Mouse (Mus musculus): ENCODE measurements around the gene Slc44a3.

The Slc44a3 gene

GRCm38 (mm10) chr3:121462782-121463181 lies 69.4 kb downstream of the Slc44a3 start:
- in situ Hi-C loops (cut with MboI, MseI), result no loop called here

- in situ Hi-C loops (cut with MboI, MseI), result no loop called here
These were observed 70.7 kb downstream of the Slc44a3 start for GRCm38 (mm10) chr3:121461477-121461876.

DNA sequence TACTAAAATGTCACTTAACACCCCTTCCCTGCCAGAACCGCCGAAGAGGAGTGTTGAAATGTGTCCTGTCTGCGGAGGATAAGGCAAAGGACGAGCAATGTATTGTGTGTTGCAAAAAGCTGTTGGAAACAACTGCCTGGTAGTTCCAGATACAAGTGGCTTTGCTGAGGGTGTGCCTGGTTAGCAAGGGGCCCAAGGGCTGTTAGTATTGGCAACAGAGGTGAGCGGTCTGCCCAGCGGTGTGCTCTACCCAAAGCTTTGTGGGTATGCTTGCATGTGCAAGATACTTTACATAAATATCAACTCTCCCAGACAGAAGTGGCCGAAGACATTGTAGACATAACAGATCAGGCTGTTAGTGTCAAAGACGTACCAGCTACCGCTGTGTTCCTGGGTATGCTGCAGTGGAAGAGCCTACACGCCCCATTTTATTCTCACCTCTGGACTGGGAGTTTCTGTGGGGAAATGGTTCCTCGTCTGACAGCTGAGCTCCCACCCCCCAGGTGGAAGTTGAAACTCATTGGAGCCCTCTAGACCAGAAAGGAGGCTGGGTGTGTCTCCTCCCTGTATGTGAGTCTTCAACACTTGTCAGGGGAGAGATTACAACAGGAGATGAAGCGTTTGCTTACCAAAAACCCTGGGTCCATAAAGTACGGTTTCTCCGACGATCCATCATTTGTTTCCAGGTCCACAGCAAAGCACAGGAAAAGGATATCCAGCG lies 71.6 kb downstream of the Slc44a3 start:
- in situ Hi-C loops (cut with MboI, MseI), result no loop called here

GRCm38 (mm10) chr3:121458545-121459492 lies 73.4 kb downstream of the Slc44a3 start:
- in situ Hi-C loops (cut with MboI, MseI), result no loop called here

GRCm38 (mm10) chr3:121451404-121451803 lies 80.8 kb downstream of the Slc44a3 start:
- in situ Hi-C loops (cut with MboI, MseI), result no loop called here

DNA sequence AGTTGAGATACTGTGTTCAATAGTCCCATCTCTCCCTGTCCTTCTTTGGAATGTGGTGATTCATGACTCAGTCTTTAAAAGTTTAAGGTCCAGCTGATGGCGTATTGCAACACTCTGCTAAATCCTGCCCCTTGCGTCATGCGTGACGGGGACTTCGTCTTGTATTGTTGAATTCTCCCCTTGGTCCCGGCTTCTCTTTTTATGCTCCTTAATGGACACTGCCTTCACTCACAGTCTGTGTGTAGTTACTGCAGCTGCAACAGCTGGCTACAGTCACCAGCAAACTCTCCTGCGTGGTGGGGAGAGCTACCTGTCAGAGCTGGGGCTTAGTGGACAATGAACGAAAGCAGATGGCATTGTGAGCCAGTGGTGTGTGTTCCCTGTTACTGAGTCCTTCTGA lies 82.7 kb downstream of the Slc44a3 start:
- in situ Hi-C loops (cut with MboI, MseI), result loop anchor here (25.0 kb wide), 1 partner anchor 1662 kb away; the partner anchor contains the start of gene Ptbp2

DNA sequence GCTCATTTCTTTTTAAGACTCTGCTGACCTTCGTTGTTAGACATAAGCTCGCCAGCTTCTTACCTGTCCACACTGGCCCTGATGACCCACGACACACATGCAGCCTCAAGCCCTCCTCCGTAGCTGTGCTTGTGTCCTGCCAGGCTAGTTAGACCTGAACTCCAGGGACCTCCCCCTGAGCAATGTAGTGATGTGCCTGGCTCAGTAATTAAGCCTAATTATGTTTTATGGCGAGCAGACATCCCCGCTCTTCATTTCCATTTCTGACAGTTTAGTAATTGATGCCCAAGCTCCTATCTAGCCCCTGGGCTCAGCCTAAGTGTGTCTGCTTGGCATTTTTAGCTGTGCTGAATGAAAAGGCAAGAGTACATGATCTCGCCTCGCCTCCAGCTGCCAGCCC lies 83.6 kb downstream of the Slc44a3 start:
- in situ Hi-C loops (cut with MboI, MseI), result loop anchor here (25.0 kb wide), 1 partner anchor 1661 kb away; the partner anchor contains the start of gene Ptbp2

GRCm38 (mm10) chr3:121448029-121448468 lies 84.2 kb downstream of the Slc44a3 start:
- in situ Hi-C loops (cut with MboI, MseI), result loop anchor here (25.0 kb wide), 1 partner anchor 1661 kb away; the partner anchor contains the start of gene Ptbp2

GRCm38 (mm10) chr3:121446454-121446853 lies 85.8 kb downstream of the Slc44a3 start:
- in situ Hi-C loops (cut with MboI, MseI), result loop anchor here (25.0 kb wide), 1 partner anchor 1659 kb away; the partner anchor contains the start of gene Ptbp2

- in situ Hi-C loops (cut with MboI, MseI), result loop anchor here (25.0 kb wide), 1 partner anchor 1657 kb away; the partner anchor contains the start of gene Ptbp2
These were observed 87.8 kb downstream of the Slc44a3 start for GRCm38 (mm10) chr3:121444414-121444813.

DNA sequence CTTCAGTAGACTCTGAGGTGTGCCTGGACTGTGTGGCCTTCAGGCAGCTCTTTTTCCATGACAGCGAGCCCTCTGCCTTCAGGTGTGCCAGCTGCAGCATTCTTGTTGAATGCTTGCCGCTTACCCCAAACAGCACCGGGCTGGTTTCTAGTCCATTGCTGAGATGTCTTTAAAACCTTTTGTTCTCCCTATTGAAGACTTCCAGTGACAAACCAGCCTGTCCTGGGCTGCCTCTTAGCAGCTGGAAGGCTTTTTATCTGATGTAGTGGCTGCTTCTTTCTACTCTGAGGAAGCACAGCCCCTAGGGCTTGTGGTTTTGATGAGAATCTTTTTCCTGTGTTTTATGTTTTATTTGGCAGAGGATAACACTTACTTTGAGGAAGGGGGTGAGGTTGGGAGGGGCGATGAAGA lies 88.3 kb downstream of the Slc44a3 start:
- in situ Hi-C loops (cut with MboI, MseI), result loop anchor here (25.0 kb wide), 1 partner anchor 1657 kb away; the partner anchor contains the start of gene Ptbp2

DNA sequence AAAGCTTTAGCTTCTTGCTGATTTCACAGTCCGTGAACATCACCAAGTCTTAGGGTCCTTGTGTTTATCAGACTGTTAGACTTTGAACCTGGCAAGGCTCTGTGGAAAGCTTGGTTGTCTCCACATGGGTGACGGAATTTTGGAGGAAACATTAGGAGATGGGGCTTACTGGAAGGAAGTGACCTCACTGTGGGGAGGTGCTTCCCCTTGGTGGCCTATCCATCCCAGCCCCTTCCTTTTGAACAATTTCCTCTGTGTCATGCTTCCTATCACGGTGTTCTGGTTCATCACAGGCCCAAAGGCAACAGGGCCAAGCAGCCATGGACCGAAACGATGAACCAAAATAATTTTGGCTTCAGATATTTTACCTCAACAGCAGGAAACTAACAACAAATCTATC lies 89.9 kb downstream of the Slc44a3 start:
- in situ Hi-C loops (cut with MboI, MseI), result loop anchor here (25.0 kb wide), 1 partner anchor 1655 kb away; the partner anchor contains the start of gene Ptbp2

GRCm38 (mm10) chr3:121441504-121441903 lies 90.7 kb downstream of the Slc44a3 start:
- in situ Hi-C loops (cut with MboI, MseI), result loop anchor here (25.0 kb wide), 1 partner anchor 1654 kb away; the partner anchor contains the start of gene Ptbp2

- in situ Hi-C loops (cut with MboI, MseI), result loop anchor here (10.0 to 25.0 kb wide), 2 partner anchors 1545 to 1652 kb away; partner anchors contain the start of genes Ptbp2 and Usp53
These were observed 92.5 kb downstream of the Slc44a3 start for GRCm38 (mm10) chr3:121439623-121440161.

GRCm38 (mm10) chr3:121437996-121438395 lies 94.2 kb downstream of the Slc44a3 start:
- in situ Hi-C loops (cut with MboI, MseI), result loop anchor here (10.0 to 25.0 kb wide), 2 partner anchors 1547 to 1651 kb away; partner anchors contain the start of genes Ptbp2 and Usp53

GRCm38 (mm10) chr3:121437070-121437469 lies 95.1 kb downstream of the Slc44a3 start:
- in situ Hi-C loops (cut with MboI, MseI), result loop anchor here (10.0 to 25.0 kb wide), 2 partner anchors 1548 to 1650 kb away; partner anchors contain the start of genes Ptbp2 and Usp53

DNA sequence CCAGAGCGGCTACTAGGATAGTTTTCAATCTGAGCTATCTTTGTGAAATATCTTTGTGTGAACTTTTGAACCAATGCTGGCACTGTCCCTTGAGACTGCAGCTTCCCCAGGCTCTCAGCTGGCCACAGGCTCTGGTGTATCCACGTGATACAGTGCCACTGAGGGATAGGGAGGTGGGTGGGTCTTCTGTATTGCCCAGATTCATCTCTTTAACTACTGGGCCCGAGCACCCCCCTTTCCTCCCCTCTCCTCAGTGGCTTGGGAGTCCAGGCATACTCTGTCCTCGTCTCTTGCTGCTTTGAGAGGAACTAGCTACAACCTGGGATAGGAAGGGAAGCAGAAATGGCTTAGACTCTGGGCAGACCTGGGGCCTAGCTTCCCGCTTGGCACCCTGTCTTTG lies 96.9 kb downstream of the Slc44a3 start:
- in situ Hi-C loops (cut with MboI, MseI), result loop anchor here (10.0 to 25.0 kb wide), 2 partner anchors 1550 to 1648 kb away; partner anchors contain the start of genes Ptbp2 and Usp53

DNA sequence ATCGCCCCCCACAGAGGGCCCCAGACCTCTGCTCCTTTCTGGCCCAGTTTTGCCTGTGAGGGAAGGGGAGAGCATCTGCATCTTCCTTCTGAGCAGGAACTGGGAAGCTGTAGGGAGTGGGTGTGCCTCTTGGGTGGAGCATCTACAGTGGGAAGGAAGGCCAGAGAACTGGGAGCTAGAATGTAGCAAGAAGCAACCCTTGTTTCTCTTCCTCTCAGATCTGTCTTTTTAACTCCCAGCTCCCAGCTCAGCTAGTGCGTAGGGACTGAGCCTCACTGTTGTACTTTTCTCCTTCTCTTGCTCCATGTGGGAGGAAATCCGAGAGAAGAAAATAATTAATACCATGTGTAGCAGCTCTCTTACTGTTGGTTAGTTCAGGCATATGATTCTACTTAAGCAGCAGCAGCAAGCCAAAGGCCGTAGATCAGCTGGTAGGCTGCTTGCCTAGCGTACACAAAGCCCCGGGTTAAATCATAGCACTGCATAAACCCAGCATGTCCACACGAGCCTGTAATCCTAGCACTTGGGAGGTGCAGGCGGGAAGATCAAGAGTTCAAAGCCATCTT lies 98.2 kb downstream of the Slc44a3 start:
- in situ Hi-C loops (cut with MboI, MseI), result loop anchor here (5.0 to 25.0 kb wide), 3 partner anchors 58 to 1647 kb away; partner anchors contain the start of genes Ptbp2 and Usp53

DNA sequence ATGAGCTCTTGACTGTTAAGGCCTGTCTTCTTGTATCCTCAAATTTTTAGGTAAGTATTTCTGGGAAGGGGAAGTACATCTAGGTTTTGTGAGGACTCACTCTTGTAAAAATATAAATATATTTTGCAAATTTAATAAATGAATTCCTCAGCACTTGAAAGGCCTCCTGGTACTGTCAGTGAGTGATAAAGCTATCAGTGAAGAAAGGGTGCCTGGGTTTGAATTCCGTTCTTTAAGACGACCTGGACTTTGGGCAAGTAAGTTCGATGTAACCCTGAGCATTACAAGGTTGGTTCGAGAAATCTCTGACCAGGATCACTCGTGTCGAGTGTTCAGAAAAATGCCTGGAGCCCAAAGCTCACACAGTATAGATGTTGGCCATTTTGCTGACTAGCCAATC lies 98.8 kb downstream of the Slc44a3 start:
- in situ Hi-C loops (cut with MboI, MseI), result loop anchor here (5.0 to 25.0 kb wide), 3 partner anchors 59 to 1646 kb away; partner anchors contain the start of genes Ptbp2 and Usp53

DNA sequence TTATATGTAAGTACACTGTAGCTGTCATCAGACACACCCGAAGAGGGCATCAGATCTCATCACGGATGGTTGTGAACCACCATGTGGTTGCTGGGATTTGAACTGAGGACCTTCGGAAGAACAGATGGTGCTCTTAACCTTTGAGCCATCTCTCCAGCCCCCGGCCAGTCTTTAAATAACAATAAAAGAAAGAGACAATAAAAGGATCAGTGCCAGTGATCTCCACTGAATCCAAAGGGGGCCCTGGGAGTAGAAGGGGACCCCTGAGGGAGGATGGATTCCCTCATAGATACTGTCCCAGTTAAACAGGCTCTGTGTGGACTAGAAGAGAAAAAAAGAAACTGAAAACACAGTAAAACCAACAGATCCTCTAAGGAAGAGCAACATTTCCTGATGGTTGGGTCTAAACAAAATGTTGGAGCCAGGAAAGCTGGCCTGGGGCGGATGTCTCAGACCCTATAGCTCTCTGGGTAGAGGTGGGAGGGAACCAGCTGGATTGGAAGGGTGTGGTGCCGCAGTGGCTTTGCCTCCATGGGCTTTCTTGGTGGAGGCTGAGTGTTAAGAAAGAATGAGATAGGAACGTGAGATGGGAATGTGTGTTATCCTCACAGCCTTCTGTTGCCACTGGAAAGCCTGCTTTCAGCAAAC lies 101.8 kb downstream of the Slc44a3 start:
- in situ Hi-C loops (cut with MboI, MseI), result loop anchor here (5.0 to 25.0 kb wide), 3 partner anchors 62 to 1643 kb away; partner anchors contain the start of genes Ptbp2 and Usp53
